Mouse (Mus musculus) CH12.LX (cell line): ENCODE data around the gene Eif2s3x. TPM values are rescaled to one million over a fixed set of nuclear protein-coding genes. Genes with fewer than 3 reads are reported as not detected.

Experiments
- DNase-seq: peaks from one replicate; pipeline ENCODE4 v3.0.0-alpha.2; 2013; ENCODE audit errors: extremely low read depth
- H3K27ac ChIP-seq: 2 replicates; pipeline ENCODE4 v1.5.1; 2012; ENCODE audit warnings: low read depth, mild to moderate bottlenecking, control low read depth, moderate library complexity; ENCODE audit not compliant: insufficient read depth
- H3K27me3 ChIP-seq: replicated peaks from 2 replicates; pipeline ENCODE3; 2012; ENCODE audit warnings: inconsistent platforms
- H3K36me3 ChIP-seq, 2 experiments: replicated peaks in 1 of 2; 2 replicates each; pipeline versions ENCODE3 to v1.6.1; 2012; ENCODE audit warnings: inconsistent platforms in 1 of 2, low read length in 1 of 2, mild to moderate bottlenecking in 1 of 2, mixed read lengths in 1 of 2, moderate library complexity in 1 of 2; ENCODE audit not compliant: control insufficient read depth in 1 of 2, insufficient read depth in 1 of 2
- H3K4me1 ChIP-seq, 2 experiments: 2 replicates each; pipeline ENCODE4 v1.6.1; 2012; ENCODE audit warnings: inconsistent platforms in 1 of 2, moderate library complexity in 1 of 2; ENCODE audit not compliant: insufficient read depth in 2 of 2, control insufficient read depth in 1 of 2
- H3K4me2 ChIP-seq: 2 replicates; pipeline ENCODE4 v1.6.1; 2012; ENCODE audit warnings: low read depth, mild to moderate bottlenecking, control low read depth; ENCODE audit not compliant: poor library complexity, insufficient read depth, severe bottlenecking
- H3K4me3 ChIP-seq, 3 experiments: fragments of 150-350 bp in 1 of 3; sonication (generic) in 1 of 3; replicated peaks in 1 of 3; 2 replicates each; pipeline versions ENCODE3 to v1.5.1; 2011 to 2012; ENCODE audit warnings: low read depth in 2 of 3, low read length in 2 of 3, mild to moderate bottlenecking in 2 of 3, moderate library complexity in 2 of 3, control low read depth in 1 of 3, improper control_type of control experiment in 1 of 3, inconsistent platforms in 1 of 3, mixed read lengths in 1 of 3; ENCODE audit not compliant: poor library complexity in 1 of 3
- H3K79me2 ChIP-seq: replicated peaks from 2 replicates; pipeline ENCODE4 v1.6.1; 2012; ENCODE audit warnings: mild to moderate bottlenecking, moderate library complexity; ENCODE audit not compliant: control insufficient read depth, poor library complexity, insufficient read depth, severe bottlenecking; ENCODE audit errors: extremely low read depth
- H3K9ac ChIP-seq: 2 replicates; pipeline ENCODE4 v1.6.1; 2012; ENCODE audit warnings: low read depth, mild to moderate bottlenecking, control low read depth, moderate library complexity; ENCODE audit not compliant: insufficient read depth
- H3K9me3 ChIP-seq: replicated peaks from 2 replicates; pipeline ENCODE3; 2012; ENCODE audit warnings: low read length, inconsistent platforms, mixed read lengths
- CTCF ChIP-seq, 2 experiments: IDR thresholded peaks in 1 of 2; conservative IDR thresholded peaks in 1 of 2; 2 replicates each; pipeline ENCODE4 v1.5.1; 2011 to 2012; ENCODE audit warnings: low read depth in 2 of 2, low read length in 2 of 2, improper control_type of control experiment in 1 of 2, inconsistent platforms in 1 of 2, mild to moderate bottlenecking in 1 of 2, moderate library complexity in 1 of 2
- ELF1 ChIP-seq: IDR thresholded peaks from 2 replicates; pipeline ENCODE4 v1.6.1; 2014; ENCODE audit warnings: low read depth, mild to moderate bottlenecking, inconsistent platforms, low read length, improper control_type of control experiment
- HCFC1 ChIP-seq: IDR thresholded peaks from 2 replicates; pipeline ENCODE4 v1.6.1; 2012; ENCODE audit warnings: low read depth, mild to moderate bottlenecking, inconsistent platforms, low read length, improper control_type of control experiment
- JUN ChIP-seq: IDR thresholded peaks from 2 replicates; pipeline ENCODE4 v1.6.1; 2011; ENCODE audit warnings: low read depth, mild to moderate bottlenecking, low read length, improper control_type of control experiment, moderate library complexity; ENCODE audit not compliant: insufficient read depth
- KAT2A ChIP-seq: IDR thresholded peaks from 2 replicates; pipeline ENCODE4 v1.6.1; 2012; ENCODE audit warnings: low read length, improper control_type of control experiment, inconsistent platforms; ENCODE audit not compliant: insufficient replicate concordance
- MAX ChIP-seq: IDR thresholded peaks from 2 replicates; pipeline ENCODE4 v1.6.1; 2011; ENCODE audit warnings: low read length, improper control_type of control experiment
- MAZ ChIP-seq: IDR thresholded peaks from 2 replicates; pipeline ENCODE4 v1.6.1; 2012; ENCODE audit warnings: low read depth, mild to moderate bottlenecking, inconsistent platforms, low read length, improper control_type of control experiment, moderate library complexity
- MXI1 ChIP-seq: IDR thresholded peaks from 2 replicates; pipeline ENCODE4 v1.6.1; 2011; ENCODE audit warnings: mild to moderate bottlenecking, low read depth, low read length, improper control_type of control experiment
- MYC ChIP-seq: IDR thresholded peaks from 2 replicates; pipeline ENCODE4 v1.6.1; 2011; ENCODE audit warnings: low read depth, mild to moderate bottlenecking, improper control_type of control experiment, low read length
- NELFE ChIP-seq: IDR thresholded peaks from 2 replicates; pipeline ENCODE4 v1.6.1; 2011; ENCODE audit warnings: low read depth, low read length, improper control_type of control experiment
- NRF1 ChIP-seq: IDR thresholded peaks from 2 replicates; pipeline ENCODE4 v1.6.1; 2014; ENCODE audit warnings: low read depth, mild to moderate bottlenecking, inconsistent platforms, low read length, improper control_type of control experiment, moderate library complexity
- PAX5 ChIP-seq: IDR thresholded peaks from 2 replicates; pipeline ENCODE4 v1.6.1; 2012; ENCODE audit warnings: low read length, inconsistent platforms, mixed read lengths
- POLR2A ChIP-seq: IDR thresholded peaks from 2 replicates; pipeline ENCODE4 v1.6.1; 2011; ENCODE audit warnings: low read depth, mild to moderate bottlenecking, improper control_type of control experiment, low read length
- RCOR1 ChIP-seq: conservative IDR thresholded peaks from 2 replicates; pipeline ENCODE4 v1.6.1; 2012; ENCODE audit warnings: low read depth, mild to moderate bottlenecking, inconsistent platforms, low read length, improper control_type of control experiment
- SIN3A ChIP-seq: IDR thresholded peaks from 2 replicates; pipeline ENCODE4 v1.6.1; 2012; ENCODE audit warnings: low read length, improper control_type of control experiment, inconsistent platforms
- SMC3 ChIP-seq: IDR thresholded peaks from 2 replicates; pipeline ENCODE4 v1.6.1; 2011; ENCODE audit warnings: low read depth, low read length, improper control_type of control experiment
- TCF12 ChIP-seq: IDR thresholded peaks from 2 replicates; pipeline ENCODE4 v1.6.1; 2014; ENCODE audit warnings: low read depth, mild to moderate bottlenecking, inconsistent platforms, low read length, improper control_type of control experiment
- ZKSCAN1 ChIP-seq: IDR thresholded peaks from 2 replicates; pipeline ENCODE4 v1.6.1; 2012; ENCODE audit warnings: low read depth, inconsistent platforms, low read length, improper control_type of control experiment, borderline replicate concordance
- ZMIZ1 ChIP-seq: IDR thresholded peaks from 2 replicates; pipeline ENCODE4 v1.6.1; 2012; ENCODE audit warnings: low read depth, mild to moderate bottlenecking, inconsistent platforms, low read length, improper control_type of control experiment
- ZNF384 ChIP-seq: IDR thresholded peaks from 2 replicates; pipeline ENCODE4 v1.6.1; 2012; ENCODE audit warnings: low read depth, low read length, improper control_type of control experiment, inconsistent platforms
- dilution Hi-C: fragments of 300-500 bp; cut with MboI; formaldehyde crosslinking; loops from 2 replicates; pipeline ENCODE4 v1.14.3; 2020; ENCODE audit warnings: low sequenced_read_pairs; ENCODE audit not compliant: extremely low pct_unique_long_range_greater_than_20kb, extremely low pct_ligation_motif_present
- in situ Hi-C: fragments of 300-500 bp; cut with MboI; formaldehyde crosslinking; loops from 3 replicates; pipeline ENCODE4 v1.14.3; 2019; ENCODE audit warnings: low sequenced_read_pairs, low pct_ligation_motif_present, low pct_unique_long_range_greater_than_20kb, mixed read lengths
- polyA plus RNA-seq: library from polyadenylated mRNA; unstranded; fragments of >175 nt; gene quantifications from 2 replicates; pipeline ENCODE4 v1.2.1, GENCODE M21; 2012; ENCODE audit warnings: low read depth; ENCODE audit not compliant: insufficient read length
- total RNA-seq, 2 experiments: library from RNA; depleted of rRNA; stranded (reverse); fragments of 300-350 nt in 1 of 2; fragments of >200 nt in 1 of 2; gene quantifications; 2 replicates each; pipeline ENCODE4 v1.2.3; 2012 to 2014

The Eif2s3x gene
- 130 and 154 TPM in 2 replicates for total RNA-seq (2012; rRNA removed)
- total RNA-seq (2014; rRNA removed): 271 and 272 TPM in 2 replicates
- polyA plus RNA-seq: 243 and 244 TPM in 2 replicates

- TF ChIP-seq MYC: peak; percentile 99
- peak; percentile 77 for TF ChIP-seq NELFE
- peak in 1 of 2 experiments; percentile 62; a peak in 2 of 4 replicates for TF ChIP-seq CTCF (conservative IDR thresholded peaks at IDR 0.05 in 1 of 2, IDR thresholded peaks at IDR 0.05 in 1 of 2; ENCODE audit: low read depth in 2 of 2, low read length in 2 of 2)
- TF ChIP-seq MAX: peak; percentile 99
- peak; percentile 84 for TF ChIP-seq HCFC1
- TF ChIP-seq SMC3: peak; percentile 12; the same call in 1 of the 2 replicates
- no peak for TF ChIP-seq PAX5
- no peak for TF ChIP-seq RCOR1
- TF ChIP-seq NRF1: peak; percentile 41; the same call in 1 of the 2 replicates
- TF ChIP-seq KAT2A: peak; percentile 77; the same call in 1 of the 2 replicates
- TF ChIP-seq POLR2A: peak; percentile 75
- TF ChIP-seq ELF1: peak; percentile 32; the same call in 1 of the 2 replicates
- no peak for TF ChIP-seq JUN
- peak; percentile 36; the same call in 1 of the 2 replicates for TF ChIP-seq ZMIZ1
- peak; percentile 57; the same call in 1 of the 2 replicates for TF ChIP-seq MXI1
- TF ChIP-seq TCF12: peak; percentile 58; the same call in 1 of the 2 replicates
- TF ChIP-seq SIN3A: no peak
- no peak for TF ChIP-seq ZKSCAN1
- TF ChIP-seq, all 38 proteins: peak for 13
- Histone ChIP-seq H3K27me3 (no peaks in the 10 kb centered on the region), H3K9me3 (no peaks in the 10 kb centered on the region), H3K79me2 (peaks cover 27% of the 10 kb centered on the region), H3K4me1 (peaks cover 0 to 3% of the 10 kb centered on the region in 2 experiments; a peak in 1 of 4 replicates), H3K4me2 (peak within 1 kb of the TSS; percentile 44; the same call in 1 of the 2 replicates), H3K27ac (peak within 1 kb of the TSS; percentile 70), H3K4me3 (peak within 1 kb of the TSS; percentile 64 to 100 (median 76)), H3K36me3 (peaks cover 0 to 23% of the 10 kb centered on the region in 2 experiments), H3K9ac (peak within 1 kb of the TSS; percentile 98)
- DNase-seq: peak; percentile 78
- in situ Hi-C loops (no loop called here), dilution Hi-C loops (no loop called here)
These were observed at the start of gene Eif2s3x for GRCm38 (mm10) chrX:94212597-94213321. Gene Eif2s3x (minus strand): TSS chrX:94212862.

- in situ Hi-C loops (no loop called here), dilution Hi-C loops (no loop called here)
- Histone ChIP-seq H3K4me2 (peak overlapping the region; percentile 56; the same call in 1 of the 2 replicates), H3K9ac (peak overlapping the region; percentile 71), H3K27me3 (no peaks in the 10 kb centered on the region), H3K27ac (no peak overlapping the region), H3K9me3 (no peaks in the 10 kb centered on the region), H3K36me3 (peaks cover 0 to 4% of the 10 kb centered on the region in 2 experiments), H3K79me2 (no peaks in the 10 kb centered on the region), H3K4me3 (peak overlapping the region; percentile 61 to 85 (median 69)), H3K4me1 (no peaks in the 10 kb centered on the region)
- TF ChIP-seq MAZ (no peak), ZNF384 (0 out of 2 replicates have a peak, but pooled peaks have one; percentile 7)
- no peak for DNase-seq
These were observed 22.9 kb upstream of the Eif2s3x start for GRCm38 (mm10) chrX:94235601-94236000.
